Mouse (Mus musculus) liver, adult 2 months (tissue): Measurements from ENCODE around the gene Lrrfip1. TPM values are rescaled to one million over a fixed set of nuclear protein-coding genes. Genes with fewer than 3 reads are reported as not detected.

Source experiments
- DNase-seq: peaks from one replicate; pipeline ENCODE4 v3.0.0-alpha.2; 2011; ENCODE audit warnings: low read depth, low spot score; ENCODE audit errors: extremely low read depth
- H3K27ac ChIP-seq: fragments of 200-500 bp; replicated peaks from 2 replicates; pipeline ENCODE4 v1.5.1; 2012; ENCODE audit warnings: low read depth, mild to moderate bottlenecking, control low read depth, inconsistent platforms, low read length; ENCODE audit not compliant: insufficient read depth
- H3K27me3 ChIP-seq: fragments of 200-500 bp; 2 replicates; pipeline ENCODE4 v1.6.1; 2012; ENCODE audit warnings: mild to moderate bottlenecking, moderate library complexity, low read length, inconsistent platforms; ENCODE audit not compliant: control insufficient read depth, insufficient read depth
- H3K36me3 ChIP-seq: fragments of 200-500 bp; 2 replicates; pipeline ENCODE4 v1.6.1; 2012; ENCODE audit warnings: low read length, inconsistent platforms; ENCODE audit not compliant: control insufficient read depth, insufficient read depth
- H3K4me1 ChIP-seq: fragments of 200-500 bp; 2 replicates; pipeline ENCODE4 v1.6.1; 2011; ENCODE audit warnings: low read length; ENCODE audit not compliant: control insufficient read depth, insufficient read depth
- H3K4me3 ChIP-seq: fragments of 200-500 bp; 2 replicates; pipeline ENCODE4 v1.5.1; 2011; ENCODE audit warnings: low read depth, mild to moderate bottlenecking, control low read depth, low read length, moderate library complexity; ENCODE audit not compliant: insufficient read depth
- H3K79me2 ChIP-seq: fragments of 200-500 bp; 2 replicates; pipeline ENCODE4 v1.6.1; 2012; ENCODE audit warnings: inconsistent platforms, mild to moderate bottlenecking, low read length, moderate library complexity; ENCODE audit not compliant: control insufficient read depth, insufficient read depth
- H3K9ac ChIP-seq: fragments of 200-500 bp; 2 replicates; pipeline ENCODE4 v1.6.1; 2012; ENCODE audit warnings: low read depth, mild to moderate bottlenecking, control low read depth, inconsistent platforms, low read length
- CTCF ChIP-seq: fragments of 200-500 bp; IDR thresholded peaks from 2 replicates; pipeline ENCODE4 v1.5.1; 2011; ENCODE audit warnings: low read depth, low read length, control low read depth
- POLR2A ChIP-seq: fragments of 200-500 bp; IDR thresholded peaks from 2 replicates; pipeline ENCODE4 v1.6.1; 2011; ENCODE audit warnings: low read length, control low read depth; ENCODE audit not compliant: insufficient read depth; ENCODE audit errors: extremely low read depth
- WGBS: fragments of 180-500 bp; shearing (Covaris S2); methylation state at CpG from one replicate; pipeline ENCODE4 v1.1.7; 2018; 5-methylcytosine and 5-hydroxymethylcytosine counted together
- polyA plus RNA-seq: library from polyadenylated mRNA; depleted of rRNA; stranded (reverse); fragments of >200 nt; gene quantifications from 2 replicates; pipeline ENCODE4 v1.2.3, GENCODE M21; 2012
- total RNA-seq: library from RNA; depleted of rRNA; stranded (reverse); fragments of >200 nt; gene quantifications from 2 replicates; pipeline ENCODE4 v1.2.3, GENCODE M21; 2014

The Lrrfip1 gene
- total and polyA plus RNA-seq, 2 experiments: 4.8 to 22.4 TPM

GRCm38 (mm10) chr1:91022157-91022895, 23.8 kb downstream of the Lrrfip1 start:
- WGBS: 87% methylated on average over 11 of the region's 11 CpGs
- no peak overlapping the region for H3K27ac ChIP-seq
- no peak overlapping the region for H3K9ac ChIP-seq
- H3K4me3 ChIP-seq: no peak overlapping the region
- TF ChIP-seq POLR2A: no peak
- TF ChIP-seq CTCF: no peak
- H3K79me2 ChIP-seq: no peaks in the 10 kb centered on the region
- no peak for DNase-seq
- H3K27me3 ChIP-seq: no peaks in the 10 kb centered on the region
- H3K4me1 ChIP-seq: no peaks in the 10 kb centered on the region; the same call in 1 of the 2 replicates
- no peaks in the 10 kb centered on the region for H3K36me3 ChIP-seq

DNA sequence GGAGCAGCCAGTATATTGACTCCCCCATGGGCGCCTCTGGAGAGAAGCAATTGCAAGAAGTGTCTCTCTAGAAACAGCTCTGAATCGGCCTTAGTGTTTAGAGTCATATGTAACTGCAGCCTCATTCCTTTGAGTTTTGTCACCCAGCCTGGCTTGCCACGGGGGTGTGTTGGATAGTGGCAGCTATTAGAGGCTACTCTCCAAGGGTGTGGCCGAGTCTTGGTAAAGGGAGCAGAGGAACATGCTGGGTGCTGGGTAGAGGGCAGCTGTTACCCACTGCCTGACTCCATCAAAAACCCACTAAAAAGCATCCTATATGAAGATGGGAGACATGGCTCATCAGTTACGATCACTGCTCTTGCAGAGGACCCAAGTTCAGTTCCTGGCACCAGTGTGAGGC, 24.7 kb downstream of the Lrrfip1 start:
- no peaks in the 10 kb centered on the region for H3K27me3 ChIP-seq
- no peaks in the 10 kb centered on the region; the same call in 1 of the 2 replicates for H3K4me1 ChIP-seq
- H3K79me2 ChIP-seq: no peaks in the 10 kb centered on the region
- no peaks in the 10 kb centered on the region for H3K36me3 ChIP-seq
- no peak overlapping the region for H3K27ac ChIP-seq
- WGBS: 89% methylated on average over 5 of the region's 5 CpGs
- TF ChIP-seq CTCF (no peak), POLR2A (no peak)
- H3K4me3 ChIP-seq: no peak overlapping the region
- no peak overlapping the region for H3K9ac ChIP-seq
- DNase-seq: no peak

DNA sequence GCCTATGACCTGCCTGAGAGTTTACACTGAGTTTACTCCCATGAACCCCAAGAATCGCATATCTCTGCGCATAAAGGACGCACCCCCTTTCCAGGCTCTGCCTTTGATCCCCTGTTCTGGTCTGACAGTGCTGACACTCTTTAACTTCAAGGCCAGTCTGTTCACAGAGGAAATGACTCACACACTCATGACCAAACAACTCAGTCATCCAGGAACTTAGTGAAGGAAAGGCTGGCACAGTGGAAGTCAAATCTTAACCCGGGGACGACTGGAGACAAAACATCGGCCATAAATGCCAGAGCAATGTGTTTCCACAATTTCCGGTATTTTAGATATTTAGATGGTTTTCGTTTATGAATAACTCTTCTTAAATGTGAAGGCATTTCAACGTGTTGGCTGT, 25.4 kb downstream of the Lrrfip1 start:
- peak; percentile 46 for DNase-seq
- Histone ChIP-seq H3K27ac (no peak overlapping the region), H3K9ac (no peak overlapping the region), H3K27me3 (no peaks in the 10 kb centered on the region), H3K79me2 (no peaks in the 10 kb centered on the region), H3K4me1 (no peaks in the 10 kb centered on the region; the same call in 1 of the 2 replicates), H3K4me3 (no peak overlapping the region), H3K36me3 (no peaks in the 10 kb centered on the region)
- 58% methylated on average over 9 of the region's 9 CpGs for WGBS
- TF ChIP-seq CTCF (no peak), POLR2A (no peak)

GRCm38 (mm10) chr1:91024464-91024863, 25.9 kb downstream of the Lrrfip1 start:
- 61% methylated on average over 3 of the region's 3 CpGs for WGBS
- TF ChIP-seq CTCF (no peak), POLR2A (no peak)
- H3K27ac ChIP-seq: no peak overlapping the region

GRCm38 (mm10) chr1:91026945-91027344, 28.4 kb downstream of the Lrrfip1 start:
- Histone ChIP-seq H3K4me3 (no peak overlapping the region), H3K27me3 (no peaks in the 10 kb centered on the region), H3K36me3 (no peaks in the 10 kb centered on the region), H3K9ac (no peak overlapping the region), H3K27ac (no peak overlapping the region), H3K79me2 (no peaks in the 10 kb centered on the region), H3K4me1 (no peaks in the 10 kb centered on the region; the same call in 1 of the 2 replicates)
- 92% methylated on average over 2 of the region's 2 CpGs for WGBS
- DNase-seq: no peak
- TF ChIP-seq CTCF: no peak
- TF ChIP-seq POLR2A: no peak

More at GRCm38 (mm10) chr1:91024464-91024863, 25.9 kb downstream of the Lrrfip1 start:
- Histone ChIP-seq H3K36me3 (no peaks in the 10 kb centered on the region), H3K27me3 (no peaks in the 10 kb centered on the region), H3K4me3 (no peak overlapping the region), H3K79me2 (no peaks in the 10 kb centered on the region), H3K4me1 (no peaks in the 10 kb centered on the region; the same call in 1 of the 2 replicates), H3K9ac (no peak overlapping the region)
- DNase-seq: no peak

GRCm38 (mm10) chr1:91030383-91030782, 31.8 kb downstream of the Lrrfip1 start:
- DNase-seq: no peak
- Histone ChIP-seq H3K27ac (no peak overlapping the region), H3K4me1 (no peaks in the 10 kb centered on the region), H3K27me3 (no peaks in the 10 kb centered on the region), H3K4me3 (no peak overlapping the region), H3K36me3 (no peaks in the 10 kb centered on the region), H3K79me2 (no peaks in the 10 kb centered on the region), H3K9ac (no peak overlapping the region)
- WGBS: 96% methylated on average over 1 of the region's 1 CpGs
- TF ChIP-seq CTCF (no peak), POLR2A (no peak)
